Mouse (Mus musculus) E14TG2a.4 (cell line): ENCODE results near the gene Gm11027.

Experiments
- CTCF ChIP-seq: conservative IDR thresholded peaks from 2 replicates; pipeline ENCODE4 v1.5.1; 2014; ENCODE audit warnings: low read length
- NANOG ChIP-seq: IDR thresholded peaks from 2 replicates; pipeline ENCODE4 v1.6.1; 2014; ENCODE audit warnings: borderline replicate concordance, low read length, mixed read lengths

DNA sequence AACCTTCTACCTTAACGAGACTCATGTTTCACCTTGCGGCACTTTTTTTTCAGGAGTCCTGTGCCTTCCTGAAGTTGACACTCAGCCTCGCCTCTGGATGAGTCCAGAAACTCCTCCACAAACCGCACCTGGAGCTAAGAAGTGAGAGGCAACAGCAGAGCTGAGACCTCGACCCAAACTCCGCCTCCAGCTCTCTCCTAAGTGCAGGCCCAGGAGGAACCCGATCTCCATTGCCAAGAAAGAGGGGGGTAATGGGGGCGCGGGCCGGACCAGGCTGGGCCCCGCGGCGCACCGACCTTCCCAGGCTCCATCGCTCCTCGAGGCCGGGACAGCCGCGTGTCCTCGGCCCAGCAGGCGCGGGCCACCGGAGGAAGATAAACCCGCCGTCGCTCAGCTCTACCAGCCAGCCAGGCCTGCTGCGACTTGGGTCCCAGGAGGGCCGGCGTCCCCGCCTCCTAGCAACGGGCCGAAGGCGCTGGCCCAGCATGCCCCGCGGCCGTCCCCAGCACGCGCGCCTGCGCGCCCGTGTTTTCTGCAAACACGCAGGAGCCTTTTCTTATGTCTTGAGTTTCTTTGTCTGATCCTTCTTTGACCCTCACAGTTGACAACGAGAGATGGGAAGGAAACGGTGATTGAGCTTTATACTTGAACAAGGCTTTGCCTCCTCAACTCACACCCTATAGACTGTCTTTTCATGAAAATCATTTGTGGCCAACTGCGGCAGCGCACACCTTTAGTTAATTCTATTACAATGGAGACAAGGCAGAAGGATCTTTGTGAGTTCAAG is 12.4 kb upstream of the Gm11027 start, which contains the start of gene Wdr60:
- TF ChIP-seq CTCF (no peak), NANOG (no peak)
